Mouse (Mus musculus) intestine, embryonic 14.5 days (tissue): ENCODE data around the gene Dhx16. TPM values are rescaled to one million over a fixed set of nuclear protein-coding genes. Genes with fewer than 3 reads are reported as not detected.

Source experiments
- ATAC-seq: fragments of 200-750 bp; cut with Nextera tagmentation; replicated peaks from 2 replicates; pipeline ENCODE4 v1.8.0; 2017; ENCODE audit warnings: low read depth, moderate number of reproducible peaks, moderate TSS enrichment, moderate library complexity; ENCODE audit not compliant: low FRiP score, low TSS enrichment
- DNase-seq: peaks from one replicate; pipeline ENCODE4 v3.0.0-alpha.2; 2018; ENCODE audit warnings: low spot score
- H3K27ac ChIP-seq: fragments of 300-500 bp; sonication (generic); 2 replicates; pipeline ENCODE4 v1.5.1; 2014; ENCODE audit warnings: low read depth, mild to moderate bottlenecking, control low read depth
- H3K27me3 ChIP-seq: fragments of 300-500 bp; sonication (generic); replicated peaks from 2 replicates; pipeline ENCODE4 v1.6.1; 2014; ENCODE audit warnings: low read length, control low read depth; ENCODE audit not compliant: control insufficient read depth, insufficient read depth
- H3K36me3 ChIP-seq: fragments of 300-500 bp; sonication (generic); 2 replicates; pipeline ENCODE4 v1.6.1; 2014; ENCODE audit warnings: low read length, control low read depth; ENCODE audit not compliant: control insufficient read depth, insufficient read depth
- H3K4me1 ChIP-seq: fragments of 300-500 bp; sonication (generic); replicated peaks from 2 replicates; pipeline ENCODE4 v1.6.1; 2014; ENCODE audit warnings: low read length, control low read depth, mixed read lengths; ENCODE audit not compliant: control insufficient read depth, insufficient read depth
- H3K4me2 ChIP-seq: fragments of 300-500 bp; sonication (generic); 2 replicates; pipeline ENCODE4 v1.6.1; 2014; ENCODE audit warnings: low read length
- H3K4me3 ChIP-seq: fragments of 300-500 bp; sonication (generic); 2 replicates; pipeline ENCODE4 v1.5.1; 2014; ENCODE audit warnings: low read depth, low read length, control low read depth, mixed read lengths
- H3K9ac ChIP-seq: fragments of 300-500 bp; sonication (generic); 2 replicates; pipeline ENCODE4 v1.6.1; 2014; ENCODE audit warnings: mild to moderate bottlenecking, low read length
- H3K9me3 ChIP-seq: fragments of 300-500 bp; sonication (generic); 2 replicates; pipeline ENCODE4 v1.6.1; 2016; ENCODE audit warnings: low read length, control low read depth; ENCODE audit not compliant: control insufficient read depth
- WGBS: fragments of 180-500 bp; shearing (Covaris S2); extraction: QIAGEN DNeasy Blood & Tissue Kit; methylation state at CpG from one replicate; pipeline ENCODE4 v1.1.7; 2014; 5-methylcytosine and 5-hydroxymethylcytosine counted together
- polyA plus RNA-seq: library from polyadenylated mRNA; unstranded; fragments of >200 nt; fragmentation: Nextera tagmentation; extraction: Ambion mirVana; gene quantifications from 2 replicates; pipeline ENCODE4 v1.2.1, GENCODE M21; 2014

Dhx16 gene
- 37.2 and 46.1 TPM in 2 replicates for polyA plus RNA-seq

GRCm38 (mm10) chr17:35879245-35880057 lies at the start of gene Dhx16:
Dhx16 (plus strand) TSS chr17:35879819.
- Histone ChIP-seq H3K4me1 (peaks cover 5% of the 10 kb centered on the region), H3K36me3 (peaks cover 54% of the 10 kb centered on the region), H3K4me2 (peak within 1 kb of the TSS; percentile 86), H3K9me3 (no peaks in the 10 kb centered on the region), H3K9ac (peak within 1 kb of the TSS; percentile 80), H3K27ac (no peak within 1 kb of the TSS), H3K27me3 (no peaks in the 10 kb centered on the region), H3K4me3 (peak within 1 kb of the TSS; percentile 76)
- ATAC-seq: peak; percentile 90
- WGBS: 6% methylated on average over 65 of the region's 66 CpGs
- peak; percentile 94 for DNase-seq

GRCm38 (mm10) chr17:35832400-35833238 lies 47.0 kb upstream of the Dhx16 start:
- Histone ChIP-seq H3K27ac (no peak overlapping the region), H3K36me3 (peaks cover 60% of the 10 kb centered on the region), H3K4me1 (peaks cover 29% of the 10 kb centered on the region), H3K4me3 (no peak overlapping the region), H3K27me3 (no peaks in the 10 kb centered on the region), H3K9me3 (no peaks in the 10 kb centered on the region), H3K4me2 (no peak overlapping the region), H3K9ac (no peak overlapping the region)
- WGBS: 61% methylated on average over 8 of the region's 8 CpGs
- ATAC-seq (no peak), DNase-seq (no peak)

GRCm38 (mm10) chr17:35833239-35833751 lies 46.3 kb upstream of the Dhx16 start:
- Histone ChIP-seq H3K27me3 (no peaks in the 10 kb centered on the region), H3K9me3 (no peaks in the 10 kb centered on the region), H3K4me1 (peaks cover 29% of the 10 kb centered on the region), H3K4me3 (no peak overlapping the region), H3K9ac (no peak overlapping the region), H3K27ac (no peak overlapping the region), H3K4me2 (no peak overlapping the region), H3K36me3 (peaks cover 54% of the 10 kb centered on the region)
- ATAC-seq: no peak
- 29% methylated on average over 5 of the region's 5 CpGs for WGBS
- DNase-seq: no peak

- H3K9ac ChIP-seq: 0 out of 2 replicates have a peak overlapping the region, but pooled peaks have one; percentile 8
- no peak overlapping the region for H3K4me2 ChIP-seq
- WGBS: 55% methylated on average over 5 of the region's 5 CpGs
Measured at GRCm38 (mm10) chr17:35833894-35834293, 45.7 kb upstream of the Dhx16 start.

GRCm38 (mm10) chr17:35834696-35835422 lies 44.8 kb upstream of the Dhx16 start:
- H3K9me3 ChIP-seq: no peaks in the 10 kb centered on the region
- H3K4me2 ChIP-seq: peak overlapping the region; percentile 90
- DNase-seq: no peak
- WGBS: 73% methylated on average over 26 of the region's 26 CpGs
- peaks cover 37% of the 10 kb centered on the region for H3K4me1 ChIP-seq
- H3K36me3 ChIP-seq: peaks cover 45% of the 10 kb centered on the region
- peak overlapping the region; percentile 69 for H3K4me3 ChIP-seq
- no peaks in the 10 kb centered on the region for H3K27me3 ChIP-seq
- no peak overlapping the region for H3K27ac ChIP-seq
- no peak for ATAC-seq
- H3K9ac ChIP-seq: peak overlapping the region; percentile 92

More at GRCm38 (mm10) chr17:35833894-35834293, 45.7 kb upstream of the Dhx16 start:
- H3K4me3 ChIP-seq: no peak overlapping the region
- H3K4me1 ChIP-seq: peaks cover 29% of the 10 kb centered on the region
- ATAC-seq: no peak
- H3K36me3 ChIP-seq: peaks cover 49% of the 10 kb centered on the region
- no peak for DNase-seq
- H3K27me3 ChIP-seq: no peaks in the 10 kb centered on the region
- no peak overlapping the region for H3K27ac ChIP-seq
- no peaks in the 10 kb centered on the region for H3K9me3 ChIP-seq

- Histone ChIP-seq H3K27me3 (no peaks in the 10 kb centered on the region), H3K27ac (no peak overlapping the region; the same call in 1 of the 2 replicates), H3K4me2 (peak overlapping the region; percentile 90), H3K9ac (peak overlapping the region; percentile 92), H3K9me3 (no peaks in the 10 kb centered on the region), H3K4me3 (peak overlapping the region; percentile 69), H3K4me1 (peaks cover 33% of the 10 kb centered on the region), H3K36me3 (peaks cover 45% of the 10 kb centered on the region)
- DNase-seq (no peak), ATAC-seq (no peak)
- 72% methylated on average over 26 of the region's 26 CpGs for WGBS
Measured at GRCm38 (mm10) chr17:35835424-35836140, 44.0 kb upstream of the Dhx16 start.

GRCm38 (mm10) chr17:35836178-35836965 lies 43.2 kb upstream of the Dhx16 start:
- Histone ChIP-seq H3K27ac (peak overlapping the region; percentile 97), H3K36me3 (peaks cover 45% of the 10 kb centered on the region), H3K9me3 (no peaks in the 10 kb centered on the region), H3K4me2 (peak overlapping the region; percentile 90), H3K27me3 (no peaks in the 10 kb centered on the region), H3K4me1 (peaks cover 31% of the 10 kb centered on the region), H3K9ac (peak overlapping the region; percentile 92), H3K4me3 (peak overlapping the region; percentile 69)
- WGBS: 7% methylated on average over 24 of the region's 24 CpGs
- DNase-seq (peak; percentile 91), ATAC-seq (no peak)
